Mouse (Mus musculus) natural killer cell, adult 2 months (primary cell): ENCODE measurements around the gene Pde4d.

Experiments
- DNase-seq, 2 experiments: peaks; one replicate each; pipeline ENCODE4 v3.0.0; 2022; ENCODE audit warnings: low spot score in 2 of 2

Pde4d gene

GRCm38 (mm10) chr13:109891194-109891909 is 1441.6 kb downstream of the Pde4d start:
- no peak for DNase-seq

- no peak for DNase-seq
Observed at GRCm38 (mm10) chr13:109891910-109892265, 1442.1 kb downstream of the Pde4d start.

- no peak for DNase-seq
Observed at GRCm38 (mm10) chr13:109899442-109900428, 1450.0 kb downstream of the Pde4d start.

GRCm38 (mm10) chr13:109901811-109902210 is 1452.1 kb downstream of the Pde4d start:
- DNase-seq: no peak

GRCm38 (mm10) chr13:109902460-109902854 is 1452.7 kb downstream of the Pde4d start:
- DNase-seq: peak; percentile 50 to 67

GRCm38 (mm10) chr13:109902855-109903763 is 1453.4 kb downstream of the Pde4d start:
- peak; percentile 78 to 83 for DNase-seq

- DNase-seq: no peak
Observed at GRCm38 (mm10) chr13:109903764-109904510, 1454.2 kb downstream of the Pde4d start.

- DNase-seq: no peak
Observed at GRCm38 (mm10) chr13:109906342-109906888, 1456.7 kb downstream of the Pde4d start.

- peak; percentile 70 to 81 for DNase-seq
Observed at GRCm38 (mm10) chr13:109907634-109908033, 1457.9 kb downstream of the Pde4d start.

- no peak for DNase-seq
Observed at GRCm38 (mm10) chr13:109908386-109908785, 1458.6 kb downstream of the Pde4d start.

GRCm38 (mm10) chr13:109909111-109909510 is 1459.4 kb downstream of the Pde4d start:
- no peak for DNase-seq

- no peak for DNase-seq
Observed at GRCm38 (mm10) chr13:109910915-109911314, 1461.2 kb downstream of the Pde4d start.

GRCm38 (mm10) chr13:109912635-109913034 is 1462.9 kb downstream of the Pde4d start:
- no peak for DNase-seq

GRCm38 (mm10) chr13:109914246-109914645 is 1464.5 kb downstream of the Pde4d start:
- no peak for DNase-seq

- no peak for DNase-seq
Observed at GRCm38 (mm10) chr13:109914846-109915245, 1465.1 kb downstream of the Pde4d start.

GRCm38 (mm10) chr13:109915501-109915900 is 1465.8 kb downstream of the Pde4d start:
- DNase-seq: no peak

- no peak for DNase-seq
Observed at GRCm38 (mm10) chr13:109915964-109916363, 1466.2 kb downstream of the Pde4d start.

- DNase-seq: no peak
Observed at GRCm38 (mm10) chr13:109917551-109917950, 1467.8 kb downstream of the Pde4d start.

GRCm38 (mm10) chr13:109918631-109919030 is 1468.9 kb downstream of the Pde4d start:
- DNase-seq: no peak

GRCm38 (mm10) chr13:109920256-109920655 is 1470.5 kb downstream of the Pde4d start:
- DNase-seq: no peak
